Mouse (Mus musculus): ENCODE measurements around the gene Kalrn. TPM values are rescaled to one million over a fixed set of nuclear protein-coding genes. Genes with fewer than 3 reads are reported as not detected.

Gene Kalrn
- polyA plus RNA-seq (2016; fragmentation: Nextera tagmentation; extraction: Ambion mirVana): 25.5 and 26.9 TPM in 2 replicates

GRCm38 (mm10) chr16:34573151-34573802 lies at the start of gene Kalrn:
Gene Kalrn (minus strand): TSS chr16:34573532.
- Histone ChIP-seq H3K27me3 (replicated peaks) (no peaks in the 10 kb centered on the region), H3K4me2 (replicated peaks) (peak within 1 kb of the TSS; percentile 80), H3K4me1 (peaks cover 25% of the 10 kb centered on the region), H3K27ac (peak within 1 kb of the TSS; percentile 96), H3K9ac (peak within 1 kb of the TSS; percentile 96), H3K36me3 (peaks cover 3% of the 10 kb centered on the region; the same call in 1 of the 2 replicates), H3K9me3 (no peaks in the 10 kb centered on the region), H3K4me3 (peak within 1 kb of the TSS; percentile 94)
- ATAC-seq (ENCODE audit: low FRiP score, low read depth): peak; percentile 92
- under 1% methylated on average over 42 of the region's 84 CpGs for WGBS

GRCm38 (mm10) chr16:34614021-34614420 lies 40.7 kb upstream of the Kalrn start:
- WGBS: 81% methylated on average over 2 of the region's 2 CpGs
- ATAC-seq (ENCODE audit: low FRiP score, low read depth): no peak

GRCm38 (mm10) chr16:34610137-34610536 lies 36.8 kb upstream of the Kalrn start:
- Histone ChIP-seq H3K4me2 (replicated peaks) (no peak overlapping the region), H3K4me1 (no peaks in the 10 kb centered on the region), H3K36me3 (no peaks in the 10 kb centered on the region), H3K4me3 (no peak overlapping the region), H3K9ac (no peak overlapping the region), H3K9me3 (no peaks in the 10 kb centered on the region), H3K27me3 (replicated peaks) (no peaks in the 10 kb centered on the region), H3K27ac (no peak overlapping the region)
- 87% methylated on average over 1 of the region's 1 CpGs for WGBS
- ATAC-seq (ENCODE audit: low FRiP score, low read depth): no peak

More at GRCm38 (mm10) chr16:34614021-34614420, 40.7 kb upstream of the Kalrn start:
- Histone ChIP-seq H3K4me1 (no peaks in the 10 kb centered on the region), H3K4me3 (no peak overlapping the region), H3K9me3 (no peaks in the 10 kb centered on the region), H3K27ac (no peak overlapping the region), H3K9ac (no peak overlapping the region), H3K36me3 (no peaks in the 10 kb centered on the region), H3K27me3 (replicated peaks) (no peaks in the 10 kb centered on the region), H3K4me2 (replicated peaks) (no peak overlapping the region)

- Histone ChIP-seq H3K9ac (no peak overlapping the region), H3K4me2 (replicated peaks) (no peak overlapping the region), H3K27me3 (replicated peaks) (no peaks in the 10 kb centered on the region), H3K27ac (no peak overlapping the region), H3K4me3 (no peak overlapping the region), H3K36me3 (no peaks in the 10 kb centered on the region), H3K9me3 (no peaks in the 10 kb centered on the region), H3K4me1 (no peaks in the 10 kb centered on the region)
- ATAC-seq (ENCODE audit: low FRiP score, low read depth): no peak
- WGBS: 37% methylated on average over 3 of the region's 3 CpGs
Measured at GRCm38 (mm10) chr16:34605679-34606078, 32.3 kb upstream of the Kalrn start.

GRCm38 (mm10) chr16:34603854-34604253 lies 30.5 kb upstream of the Kalrn start:
- ATAC-seq (ENCODE audit: low FRiP score, low read depth): no peak
- 70% methylated on average over 6 of the region's 6 CpGs for WGBS
- no peaks in the 10 kb centered on the region for H3K9me3 ChIP-seq

GRCm38 (mm10) chr16:34603076-34603475 lies 29.7 kb upstream of the Kalrn start:
- Histone ChIP-seq H3K4me2 (replicated peaks) (no peak overlapping the region), H3K27ac (no peak overlapping the region), H3K27me3 (replicated peaks) (no peaks in the 10 kb centered on the region), H3K4me1 (no peaks in the 10 kb centered on the region), H3K36me3 (no peaks in the 10 kb centered on the region), H3K4me3 (no peak overlapping the region), H3K9me3 (no peaks in the 10 kb centered on the region), H3K9ac (no peak overlapping the region)
- WGBS: 81% methylated on average over 4 of the region's 4 CpGs
- no peak for ATAC-seq (ENCODE audit: low FRiP score, low read depth)

More at GRCm38 (mm10) chr16:34603854-34604253, 30.5 kb upstream of the Kalrn start:
- Histone ChIP-seq H3K4me3 (no peak overlapping the region), H3K36me3 (no peaks in the 10 kb centered on the region), H3K4me2 (replicated peaks) (no peak overlapping the region), H3K9ac (no peak overlapping the region), H3K27ac (no peak overlapping the region), H3K4me1 (no peaks in the 10 kb centered on the region), H3K27me3 (replicated peaks) (no peaks in the 10 kb centered on the region)

- WGBS: 56% methylated on average over 4 of the region's 4 CpGs
- H3K4me3 ChIP-seq: no peak overlapping the region
- no peaks in the 10 kb centered on the region for H3K27me3 ChIP-seq (replicated peaks)
- H3K9me3 ChIP-seq: no peaks in the 10 kb centered on the region
- ATAC-seq (ENCODE audit: low FRiP score, low read depth): no peak
- H3K9ac ChIP-seq: no peak overlapping the region
- H3K36me3 ChIP-seq: no peaks in the 10 kb centered on the region
- no peak overlapping the region for H3K27ac ChIP-seq
- H3K4me2 ChIP-seq (replicated peaks): no peak overlapping the region
- no peaks in the 10 kb centered on the region for H3K4me1 ChIP-seq
Measured at GRCm38 (mm10) chr16:34601954-34602353, 28.6 kb upstream of the Kalrn start.

GRCm38 (mm10) chr16:34595294-34595693 lies 22.0 kb upstream of the Kalrn start:
- Histone ChIP-seq H3K36me3 (no peaks in the 10 kb centered on the region), H3K9me3 (no peaks in the 10 kb centered on the region), H3K27ac (no peak overlapping the region), H3K9ac (no peak overlapping the region), H3K27me3 (replicated peaks) (no peaks in the 10 kb centered on the region), H3K4me3 (no peak overlapping the region), H3K4me1 (no peaks in the 10 kb centered on the region; the same call in 1 of the 2 replicates), H3K4me2 (replicated peaks) (no peak overlapping the region)
- ATAC-seq (ENCODE audit: low FRiP score, low read depth): no peak
- WGBS: 45% methylated on average over 3 of the region's 3 CpGs

- H3K9ac ChIP-seq: no peak overlapping the region
- no peak overlapping the region for H3K4me2 ChIP-seq (replicated peaks)
- H3K9me3 ChIP-seq: no peaks in the 10 kb centered on the region
- no peak for ATAC-seq (ENCODE audit: low FRiP score, low read depth)
- no peaks in the 10 kb centered on the region for H3K27me3 ChIP-seq (replicated peaks)
- H3K27ac ChIP-seq: no peak overlapping the region
- no peaks in the 10 kb centered on the region for H3K36me3 ChIP-seq
- no peak overlapping the region for H3K4me3 ChIP-seq
- WGBS: 71% methylated on average over 8 of the region's 8 CpGs
- no peaks in the 10 kb centered on the region; the same call in 1 of the 2 replicates for H3K4me1 ChIP-seq
Measured at GRCm38 (mm10) chr16:34594597-34595262, 21.4 kb upstream of the Kalrn start.

- H3K4me2 ChIP-seq (replicated peaks): no peak overlapping the region
- 86% methylated on average over 2 of the region's 2 CpGs for WGBS
- H3K36me3 ChIP-seq: no peaks in the 10 kb centered on the region
- H3K27me3 ChIP-seq (replicated peaks): no peaks in the 10 kb centered on the region
- H3K4me3 ChIP-seq: no peak overlapping the region
- no peaks in the 10 kb centered on the region for H3K9me3 ChIP-seq
- no peak for ATAC-seq (ENCODE audit: low FRiP score, low read depth)
- H3K9ac ChIP-seq: no peak overlapping the region
- H3K4me1 ChIP-seq: no peaks in the 10 kb centered on the region; the same call in 1 of the 2 replicates
- H3K27ac ChIP-seq: no peak overlapping the region
Measured at GRCm38 (mm10) chr16:34592696-34593095, 19.4 kb upstream of the Kalrn start.

GRCm38 (mm10) chr16:34591934-34592333 lies 18.6 kb upstream of the Kalrn start:
- no peak overlapping the region for H3K27ac ChIP-seq
- H3K4me1 ChIP-seq: no peaks in the 10 kb centered on the region; the same call in 1 of the 2 replicates
- H3K9me3 ChIP-seq: no peaks in the 10 kb centered on the region
- H3K27me3 ChIP-seq (replicated peaks): no peaks in the 10 kb centered on the region
- 94% methylated on average over 1 of the region's 1 CpGs for WGBS
- H3K9ac ChIP-seq: no peak overlapping the region
- no peak overlapping the region for H3K4me2 ChIP-seq (replicated peaks)
- H3K4me3 ChIP-seq: no peak overlapping the region
- H3K36me3 ChIP-seq: no peaks in the 10 kb centered on the region
- no peak for ATAC-seq (ENCODE audit: low FRiP score, low read depth)

- Histone ChIP-seq H3K4me1 (no peaks in the 10 kb centered on the region), H3K27me3 (replicated peaks) (no peaks in the 10 kb centered on the region), H3K9me3 (no peaks in the 10 kb centered on the region), H3K4me3 (no peak overlapping the region), H3K4me2 (replicated peaks) (no peak overlapping the region), H3K9ac (no peak overlapping the region), H3K27ac (no peak overlapping the region), H3K36me3 (no peaks in the 10 kb centered on the region)
- ATAC-seq (ENCODE audit: low FRiP score, low read depth): no peak
- 95% methylated on average over 4 of the region's 4 CpGs for WGBS
Measured at GRCm38 (mm10) chr16:34579671-34580326, 6.5 kb upstream of the Kalrn start.

Data from neural tube, embryonic 12.5 days (tissue).